Mouse (Mus musculus): ENCODE results near the gene Esrrg.

Esrrg gene

DNA sequence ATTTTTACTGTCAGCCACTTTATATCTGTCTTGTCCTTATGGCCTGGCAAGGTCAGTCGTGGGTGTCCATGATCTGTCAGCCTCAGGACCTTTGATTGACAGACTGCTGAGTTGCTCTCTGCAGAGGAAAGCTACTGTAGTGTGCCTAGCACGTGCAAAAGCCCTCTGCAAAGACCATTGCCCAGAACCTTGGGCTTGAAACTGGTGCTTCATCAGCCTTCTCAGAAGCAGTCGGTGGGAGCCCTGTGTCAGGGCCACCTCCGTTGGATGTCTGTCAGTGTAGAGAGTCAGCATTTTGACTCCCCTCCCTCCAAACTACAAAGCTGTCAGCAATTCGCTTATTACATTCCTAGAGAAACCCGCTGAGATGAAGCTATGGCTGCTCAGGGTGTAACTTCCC lies 227.8 kb downstream of the Esrrg start:
- DNase-seq: no peak

- peak; percentile 95 for DNase-seq
Measured at GRCm38 (mm10) chr1:187836876-187837275, 228.3 kb downstream of the Esrrg start.

- peak; percentile 87 for DNase-seq
Measured at GRCm38 (mm10) chr1:187841629-187842028, 233.0 kb downstream of the Esrrg start.

GRCm38 (mm10) chr1:187842702-187843101 lies 234.1 kb downstream of the Esrrg start:
- DNase-seq: peak; percentile 25

DNA sequence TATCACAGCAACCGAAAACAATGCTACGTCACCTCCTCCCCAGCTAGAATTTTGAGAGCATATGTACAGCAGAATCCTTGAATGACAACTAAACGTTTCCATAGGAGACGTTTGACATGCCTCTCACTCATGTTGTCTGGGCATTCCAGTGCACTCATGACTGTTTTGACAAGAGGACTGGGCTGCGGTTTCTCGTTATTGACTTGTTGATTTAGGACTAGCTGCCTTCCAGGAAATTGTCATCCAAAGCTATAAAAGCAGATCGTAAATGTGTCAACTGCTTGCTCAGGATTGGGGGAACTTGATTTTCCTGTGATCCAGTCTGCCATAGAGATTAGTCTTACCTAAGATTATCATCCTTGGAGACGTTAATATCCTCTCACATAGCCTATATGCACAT lies 245.6 kb downstream of the Esrrg start:
- DNase-seq: peak; percentile 66

DNA sequence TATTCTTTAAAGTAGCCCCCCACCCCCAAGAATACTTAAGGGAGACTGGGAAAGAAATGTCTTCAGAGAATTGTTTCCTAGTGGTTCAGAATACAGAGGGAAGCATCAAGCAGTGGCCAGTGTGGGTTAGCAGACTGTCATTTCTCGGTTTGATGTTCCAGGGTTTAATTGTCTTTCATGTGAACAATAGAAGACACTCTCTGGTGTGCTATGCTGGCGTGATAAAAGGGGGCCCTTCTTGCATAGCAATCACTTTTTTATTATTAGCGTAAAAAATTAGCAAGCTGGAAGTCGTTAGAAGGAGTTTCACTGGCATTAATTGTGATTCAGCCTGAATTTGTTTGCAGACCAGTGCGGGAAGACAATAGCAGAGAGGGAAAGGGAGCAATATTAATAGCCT lies 253.7 kb downstream of the Esrrg start:
- peak; percentile 39 for DNase-seq

DNA sequence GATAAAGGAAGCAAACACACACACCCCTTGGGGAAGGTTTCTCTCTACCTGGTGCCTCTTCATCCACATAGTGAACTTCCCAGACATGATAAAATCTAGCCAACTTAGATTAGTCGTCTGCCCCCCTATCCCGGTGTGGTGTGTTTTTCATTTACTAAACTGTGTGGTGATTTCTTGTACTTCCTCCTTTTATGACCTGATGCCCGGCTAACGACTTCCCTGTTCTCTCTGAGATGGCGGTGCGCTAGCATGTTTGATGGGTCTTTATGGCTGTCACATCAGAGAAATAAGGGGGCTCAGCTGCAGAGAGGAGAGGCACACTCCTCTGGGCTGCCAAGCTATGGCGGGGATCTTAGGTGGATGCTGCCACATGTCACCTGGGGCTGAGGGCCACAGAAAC lies 259.8 kb downstream of the Esrrg start:
- DNase-seq: peak; percentile 81

GRCm38 (mm10) chr1:187872208-187872607 lies 263.6 kb downstream of the Esrrg start:
- no peak for DNase-seq

GRCm38 (mm10) chr1:187872744-187873143 lies 264.2 kb downstream of the Esrrg start:
- no peak for DNase-seq

DNA sequence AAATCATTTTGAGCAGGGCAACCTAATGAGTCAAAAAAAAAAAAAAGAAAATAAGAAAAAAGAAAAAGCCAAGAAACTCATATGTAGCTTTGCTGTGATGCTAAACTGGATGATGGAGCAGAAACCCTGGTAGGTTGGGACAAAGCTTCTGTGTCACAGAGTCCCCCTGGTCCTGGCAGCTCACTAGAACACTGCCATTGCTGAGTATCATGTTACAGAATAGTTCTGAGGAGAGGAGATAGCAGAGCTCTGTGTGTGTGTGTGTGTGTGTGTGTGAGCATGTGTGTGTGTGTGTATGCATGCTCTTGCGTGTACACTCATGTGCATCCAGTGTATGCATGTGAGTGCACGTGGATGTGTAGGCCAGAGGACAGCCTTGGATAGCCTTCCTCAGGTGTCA lies 265.2 kb downstream of the Esrrg start:
- DNase-seq: no peak

DNA sequence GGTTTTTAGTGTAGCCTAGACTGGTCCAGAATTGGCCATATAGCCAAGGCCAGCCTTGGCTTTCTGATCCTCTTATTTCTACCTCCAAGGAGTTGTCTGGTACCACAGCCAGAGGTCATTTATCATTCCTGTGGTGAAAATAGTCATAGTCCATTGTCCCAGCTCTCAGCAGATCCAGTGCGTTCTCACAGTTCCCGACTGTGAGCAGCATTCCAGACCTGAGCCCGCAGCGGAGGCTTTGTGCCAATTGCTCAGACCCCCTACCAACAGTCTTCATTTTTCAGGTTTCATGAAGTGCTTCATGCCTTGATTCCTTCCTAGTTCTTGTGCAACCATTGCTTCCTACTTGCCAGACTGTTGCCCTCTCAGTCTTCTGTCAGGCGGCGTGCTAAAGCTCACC lies 278.7 kb downstream of the Esrrg start:
- DNase-seq: no peak

- peak; percentile 90 for DNase-seq
Measured at GRCm38 (mm10) chr1:187888142-187888541, 279.6 kb downstream of the Esrrg start.

- peak; percentile 19 for DNase-seq
Measured at GRCm38 (mm10) chr1:187889096-187889495, 280.5 kb downstream of the Esrrg start.

GRCm38 (mm10) chr1:187891262-187891661 lies 282.7 kb downstream of the Esrrg start:
- DNase-seq: peak; percentile 78

- peak; percentile 63 for DNase-seq
Measured at GRCm38 (mm10) chr1:187895459-187895858, 286.9 kb downstream of the Esrrg start.

DNA sequence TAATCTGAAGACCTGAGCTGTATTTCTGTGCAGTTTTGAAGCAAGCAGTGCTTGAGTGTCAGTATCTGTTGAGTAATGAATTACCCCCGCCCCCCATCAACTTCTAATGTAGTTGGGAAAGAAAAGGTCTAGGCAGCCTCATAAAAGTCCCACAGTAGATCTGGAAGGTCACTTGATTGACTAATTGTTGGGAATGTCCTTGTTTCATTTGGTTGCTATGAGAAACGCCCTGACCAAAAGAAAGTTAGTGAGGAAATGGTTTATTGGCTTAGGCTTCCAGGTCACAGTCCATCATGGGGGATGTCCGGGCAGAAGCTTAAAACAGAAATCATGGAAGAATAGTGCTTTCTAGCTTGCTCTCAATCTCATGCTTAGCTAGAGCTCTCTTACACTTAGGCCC lies 287.7 kb downstream of the Esrrg start:
- no peak for DNase-seq

- peak; percentile 66 for DNase-seq
Measured at GRCm38 (mm10) chr1:187896910-187897309, 288.3 kb downstream of the Esrrg start.

- peak; percentile 14 for DNase-seq
Measured at GRCm38 (mm10) chr1:187899541-187899940, 290.9 kb downstream of the Esrrg start.

DNA sequence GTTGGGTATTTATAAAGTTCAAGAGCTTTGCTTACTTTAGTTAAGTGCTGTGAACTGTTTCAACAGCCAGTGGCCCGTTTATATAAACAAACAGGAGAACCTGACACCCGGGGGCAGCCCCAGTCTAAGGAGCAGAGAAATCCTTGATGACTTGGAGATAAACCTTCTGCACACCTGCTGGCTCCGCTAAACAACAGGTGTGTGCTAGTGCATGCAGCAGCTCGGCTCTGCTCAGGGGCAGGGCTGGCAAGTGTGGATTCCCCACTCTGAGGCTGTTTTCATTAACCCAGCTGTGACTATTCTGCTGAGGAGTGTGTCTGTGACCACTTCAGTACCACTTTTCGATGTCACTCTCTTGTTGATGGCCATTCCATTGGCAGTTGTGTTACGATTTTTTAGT lies 292.2 kb downstream of the Esrrg start:
- DNase-seq: peak; percentile 52

DNA sequence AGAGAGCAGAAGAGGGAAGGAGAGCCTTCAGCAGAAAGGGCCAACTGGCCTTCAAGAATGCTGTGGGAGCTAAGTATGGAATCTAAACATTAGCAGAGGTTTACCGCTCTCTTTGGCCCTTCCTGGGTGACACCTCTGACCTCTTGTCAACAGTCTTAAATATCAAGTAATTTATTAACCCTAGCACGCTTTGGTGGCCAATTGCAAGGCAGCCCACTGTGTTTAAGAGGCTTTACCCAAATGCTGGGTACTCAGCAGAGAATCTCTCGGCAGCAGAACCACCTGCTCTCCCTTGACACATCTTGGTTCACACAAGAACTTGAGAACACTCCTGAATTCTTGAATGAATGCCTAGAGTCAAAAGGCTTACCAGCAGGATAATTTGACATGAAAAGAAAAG lies 293.6 kb downstream of the Esrrg start:
- peak; percentile 84 for DNase-seq

DNA sequence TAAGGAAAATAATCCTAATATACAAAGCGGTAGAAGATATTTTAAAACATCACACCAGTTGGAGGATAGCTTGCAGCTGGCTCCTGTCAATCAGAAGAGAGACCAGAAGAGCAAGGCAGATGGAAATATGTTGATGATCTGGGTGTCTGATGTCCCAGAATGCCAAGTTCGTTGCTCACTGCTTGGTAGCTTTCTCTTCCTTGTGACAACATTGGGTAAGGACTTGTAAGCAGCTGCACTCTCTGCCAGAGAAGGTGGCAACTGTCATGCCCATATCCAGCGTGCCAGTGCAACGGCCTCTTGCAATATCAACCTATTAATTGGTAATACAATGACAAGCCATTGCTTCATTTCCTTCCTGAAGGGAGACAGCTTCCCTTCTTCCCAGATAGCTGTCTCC lies 296.1 kb downstream of the Esrrg start:
- peak; percentile 74 for DNase-seq

- peak; percentile 72 for DNase-seq
Measured at GRCm38 (mm10) chr1:187907407-187907806, 298.8 kb downstream of the Esrrg start.

DNA sequence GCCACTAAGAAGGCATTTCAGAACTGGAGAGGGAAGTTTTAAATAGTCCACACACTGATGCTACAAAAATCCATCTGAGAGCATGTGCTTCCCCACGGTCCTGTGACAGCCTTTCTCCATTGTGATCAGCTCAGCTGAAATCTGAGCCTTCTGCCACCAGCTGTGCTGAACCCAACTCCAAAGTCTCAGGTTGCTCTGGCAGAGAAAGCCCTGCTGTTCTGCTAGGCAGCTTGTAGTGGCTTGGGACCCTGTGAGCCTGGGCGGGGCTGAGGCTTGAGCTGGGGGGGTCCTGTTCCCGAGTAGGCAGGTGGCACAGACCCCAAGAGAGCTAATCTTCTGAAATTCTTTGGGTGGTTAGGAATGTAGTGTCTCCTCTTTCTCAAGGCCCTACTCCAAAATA lies 299.3 kb downstream of the Esrrg start:
- peak; percentile 89 for DNase-seq

DNA sequence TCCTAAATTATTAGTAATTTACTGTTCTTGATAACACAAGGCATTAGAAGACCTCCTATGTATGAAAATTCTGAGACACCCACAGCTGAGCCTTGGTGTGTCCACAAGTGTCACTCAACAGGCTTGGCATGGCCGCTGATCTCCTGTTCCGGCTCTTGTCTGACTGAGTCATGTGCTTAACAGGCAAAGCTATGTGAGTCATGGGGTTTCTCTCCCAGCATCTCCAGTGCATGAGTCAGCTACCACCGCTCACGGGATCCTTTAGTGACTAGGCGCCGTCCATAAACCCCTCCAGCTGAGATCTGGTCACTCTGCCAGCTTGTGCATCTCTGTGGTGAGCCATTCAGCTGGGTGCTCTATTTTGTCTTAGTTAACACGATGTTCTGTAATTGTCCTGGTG lies 302.1 kb downstream of the Esrrg start:
- DNase-seq: peak; percentile 97

- no peak for DNase-seq
Measured at GRCm38 (mm10) chr1:187911201-187911600, 302.6 kb downstream of the Esrrg start.

DNA sequence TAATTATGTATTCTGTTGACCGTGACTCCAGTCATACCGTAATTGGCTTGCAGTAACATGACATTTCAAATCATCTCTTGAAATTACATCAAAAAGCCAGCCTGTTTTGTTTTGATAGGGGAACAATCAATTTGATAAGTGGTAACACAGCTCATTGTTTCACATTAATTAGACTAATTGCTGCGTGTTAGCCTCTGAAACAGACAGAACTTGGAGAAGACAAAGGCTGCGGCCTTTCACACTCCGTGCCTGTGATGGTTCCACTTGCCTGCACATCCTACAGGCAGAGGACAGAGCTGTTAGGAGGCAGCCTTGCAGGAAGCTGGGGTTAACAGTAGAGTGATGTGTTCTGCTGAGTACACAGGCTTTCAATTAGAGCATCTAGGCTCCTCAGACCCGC lies 309.7 kb downstream of the Esrrg start:
- DNase-seq: peak; percentile 58
